Mouse (Mus musculus) right cerebral cortex, adult 2 months (tissue): ENCODE data around the gene Col27a1.

Experiments used
- DNase-seq, 2 experiments: peaks; one replicate each; pipeline ENCODE4 v3.0.0; 2021 to 2022; ENCODE audit warnings: low spot score in 2 of 2

Col27a1 gene

DNA sequence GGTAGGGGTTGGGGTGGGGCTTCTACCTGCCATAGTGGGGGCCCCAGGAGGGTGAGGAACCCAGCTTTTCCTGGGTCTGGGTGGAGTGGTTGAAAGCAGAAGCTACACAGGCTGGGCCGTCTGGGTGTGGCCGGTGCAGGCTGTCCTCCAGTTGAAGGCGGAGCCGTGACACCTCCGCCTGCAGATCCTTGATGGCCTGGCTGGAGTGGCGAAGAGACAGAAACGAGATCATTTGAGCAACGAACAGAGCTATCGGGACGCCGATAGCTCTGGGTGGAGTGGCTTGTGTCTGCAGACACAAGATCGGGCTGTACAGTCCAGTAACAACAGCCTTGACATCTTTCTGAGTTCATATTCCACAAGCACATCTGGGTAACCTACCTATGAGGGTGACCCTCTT, 160.5 kb downstream of the Col27a1 start:
- no peak for DNase-seq

DNA sequence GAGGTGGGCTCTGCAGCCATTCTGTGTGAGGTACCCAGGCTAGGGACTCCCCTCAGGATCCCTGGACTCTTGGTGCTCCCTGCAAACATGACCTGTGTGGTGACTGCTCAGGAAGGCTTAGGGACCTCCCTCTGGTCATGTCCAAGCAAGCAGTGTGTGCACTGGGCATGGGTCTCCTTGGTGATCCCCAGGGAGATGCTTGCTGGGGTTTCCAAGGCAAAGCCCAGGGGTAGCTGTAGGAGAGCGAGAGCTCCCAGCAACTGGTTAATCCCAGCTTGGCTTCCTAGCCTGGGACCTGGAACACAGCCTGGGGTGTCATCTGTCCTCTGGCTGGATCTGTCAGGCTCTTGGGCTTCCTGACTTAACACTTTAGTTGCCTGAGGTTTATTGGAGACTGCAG, 161.6 kb downstream of the Col27a1 start:
- DNase-seq = no peak

DNA sequence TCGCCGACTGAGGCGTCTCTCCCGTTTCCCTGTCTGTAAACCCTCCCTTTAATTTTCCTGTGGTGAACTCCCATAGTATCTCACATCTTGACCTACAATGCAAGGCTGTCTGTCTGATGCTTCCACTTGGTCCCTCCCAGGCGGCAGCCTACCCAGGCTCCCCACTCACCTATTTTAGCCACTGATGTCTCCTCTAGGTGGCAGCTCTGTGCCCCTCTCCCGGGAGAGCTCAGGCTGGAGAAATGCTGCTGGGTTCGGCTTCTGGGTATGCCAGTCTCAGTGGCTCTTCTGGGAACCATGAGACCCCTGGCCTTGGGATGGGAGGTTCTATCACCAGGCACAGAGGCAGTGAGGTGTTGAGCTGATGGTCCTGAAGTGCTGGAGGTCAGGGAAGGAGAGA, 163.7 kb downstream of the Col27a1 start:
- no peak for DNase-seq

DNA sequence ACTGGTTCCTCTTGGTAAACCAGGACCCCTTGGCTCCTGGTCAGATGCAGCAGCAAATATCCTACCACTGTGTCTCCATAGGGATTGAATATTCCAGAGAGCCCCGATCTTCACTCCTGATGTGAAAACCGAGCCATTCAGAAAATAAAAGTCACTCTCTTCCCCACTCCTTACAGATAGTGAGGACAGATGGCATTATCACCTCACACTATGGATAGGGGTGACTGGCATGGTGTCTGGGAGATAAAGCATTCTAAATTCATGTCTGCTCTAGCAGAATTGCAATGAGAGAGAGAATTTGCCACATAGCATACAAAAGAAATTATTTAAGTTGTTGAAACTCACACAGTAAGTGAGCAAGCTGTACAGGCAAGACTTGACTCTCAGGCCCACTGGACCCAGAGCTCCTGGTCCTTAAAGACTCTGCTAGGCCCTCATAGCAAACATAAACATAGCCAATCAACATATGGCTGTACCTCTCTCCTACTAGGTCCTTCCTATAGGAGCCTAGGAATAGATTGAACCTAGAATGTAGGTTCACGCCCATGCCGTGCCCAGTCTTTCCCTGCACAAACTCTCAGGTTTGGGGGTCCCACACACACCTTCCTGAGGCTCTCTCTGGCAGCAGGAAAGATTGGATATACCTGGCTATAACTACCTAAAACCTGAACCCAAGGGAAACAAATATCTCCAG, 169.0 kb downstream of the Col27a1 start:
- DNase-seq = no peak

DNA sequence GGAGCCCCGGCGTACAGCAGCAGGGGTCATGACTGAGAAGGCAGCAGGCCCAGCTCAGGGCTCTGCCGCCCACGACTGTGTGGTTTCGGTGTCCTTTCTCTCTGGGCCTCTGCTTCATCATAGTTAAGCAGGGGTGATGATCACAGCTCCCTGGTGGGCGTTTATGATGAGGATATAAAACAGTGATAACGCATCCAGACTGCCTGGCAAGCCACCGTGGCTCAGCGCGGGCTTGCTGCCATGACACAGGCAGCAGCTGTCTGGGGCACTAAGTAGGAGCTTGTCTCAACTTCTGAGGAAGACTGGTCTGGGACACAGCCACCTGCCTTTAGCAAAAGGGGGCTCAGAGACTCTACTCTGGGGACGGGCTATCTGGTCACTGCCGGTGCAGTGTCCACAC, 169.7 kb downstream of the Col27a1 start:
- no peak for DNase-seq

DNA sequence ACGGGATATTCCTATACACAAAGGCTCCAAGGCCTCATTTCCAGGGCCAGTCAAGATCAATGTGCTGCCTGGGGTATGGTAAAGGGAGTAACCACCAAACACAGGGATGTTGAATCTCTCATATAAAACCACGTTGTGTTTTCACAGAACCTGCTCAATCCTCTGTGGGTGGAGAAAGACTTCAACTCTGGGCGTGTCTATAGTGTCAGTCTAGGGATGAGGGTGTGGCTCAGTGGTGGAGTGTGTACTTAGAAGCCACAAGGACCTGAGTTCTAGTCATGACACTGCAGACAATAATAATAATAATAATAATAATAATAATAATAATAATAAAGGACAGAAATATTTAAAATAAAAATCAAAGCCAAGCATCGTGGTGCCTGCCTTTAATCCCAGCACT, 170.5 kb downstream of the Col27a1 start:
- DNase-seq = no peak
